Mouse (Mus musculus): Measurements from ENCODE around the gene Scp2.

Gene Scp2

DNA sequence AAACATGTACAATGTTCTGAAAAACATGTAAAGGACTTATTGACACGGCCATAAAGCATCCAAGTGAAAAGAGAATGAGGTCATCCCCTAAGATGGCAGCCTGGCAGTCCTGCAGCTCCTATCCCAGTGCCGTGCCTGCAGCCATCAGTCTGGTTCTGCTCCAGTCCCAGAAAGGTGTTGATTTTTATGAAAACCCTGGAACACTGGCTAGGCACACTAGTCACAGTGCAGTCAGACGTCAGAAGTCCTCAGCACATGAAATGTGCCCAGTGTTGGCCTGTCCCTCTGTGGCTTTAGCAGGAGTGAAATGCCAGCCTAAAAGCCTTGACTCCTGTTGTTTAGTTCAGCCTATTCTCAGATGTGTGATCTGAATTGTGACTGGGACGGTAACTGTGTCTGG lies 84.0 kb downstream of the Scp2 start:
- no peak for ATAC-seq (ENCODE audit: low TSS enrichment)

DNA sequence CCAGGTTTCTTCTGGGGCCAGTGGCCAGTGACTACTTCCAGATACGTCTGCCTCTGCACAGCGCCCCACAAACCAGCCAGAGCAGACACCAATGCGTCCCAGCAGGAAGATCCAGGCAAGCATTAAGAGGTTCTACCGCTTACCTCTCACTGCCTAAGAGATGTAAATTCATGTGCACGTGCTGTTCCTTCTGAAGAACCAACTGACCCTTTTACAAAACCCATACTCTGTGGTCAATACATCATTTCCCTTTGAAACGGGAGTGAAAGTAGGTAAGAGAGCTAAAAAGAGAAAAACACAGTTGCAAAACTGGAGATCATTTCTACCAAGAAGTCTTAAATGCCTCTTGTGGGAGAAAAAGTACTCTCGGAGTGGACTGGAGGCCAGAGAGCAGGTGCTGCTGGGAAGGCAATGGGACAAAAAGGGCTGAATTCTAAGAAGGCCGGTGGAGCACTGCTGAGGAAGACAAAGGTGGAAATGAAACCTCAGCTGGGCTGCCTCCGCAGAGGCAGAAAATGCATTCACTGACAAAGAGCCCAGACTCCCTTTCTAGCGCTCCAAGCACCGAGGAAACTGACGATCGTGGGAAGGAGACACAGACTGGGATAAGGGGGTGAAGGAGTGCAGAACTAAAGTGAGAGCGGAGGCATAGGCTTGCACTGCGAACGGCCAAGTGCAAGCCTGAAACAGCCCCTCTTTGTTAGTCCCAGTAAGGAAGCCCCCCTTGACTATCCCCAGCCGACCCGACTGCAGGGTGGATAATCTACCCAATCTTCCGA lies 85.0 kb downstream of the Scp2 start:
- ATAC-seq (ENCODE audit: low TSS enrichment) = peak; percentile 75

DNA sequence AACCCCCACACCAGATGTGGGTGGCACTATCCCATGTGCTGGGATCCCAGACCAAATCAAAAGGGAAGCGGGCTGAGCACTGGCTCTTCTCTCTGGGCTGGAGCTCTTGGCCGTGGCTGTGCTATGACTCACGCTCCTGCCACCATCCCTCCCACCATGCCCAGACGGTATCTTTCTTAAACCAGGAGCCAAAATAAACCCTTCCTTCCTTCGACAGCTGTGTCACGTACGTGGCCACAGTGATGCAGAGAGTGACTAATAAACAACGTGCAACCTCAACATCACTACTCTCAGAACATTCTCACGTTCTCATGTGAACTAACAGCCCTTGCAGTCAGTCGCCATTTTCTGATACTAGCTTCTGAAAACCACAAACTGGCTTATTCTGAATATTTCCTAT lies 86.6 kb downstream of the Scp2 start:
- peak; percentile 84 for ATAC-seq (ENCODE audit: low TSS enrichment)

DNA sequence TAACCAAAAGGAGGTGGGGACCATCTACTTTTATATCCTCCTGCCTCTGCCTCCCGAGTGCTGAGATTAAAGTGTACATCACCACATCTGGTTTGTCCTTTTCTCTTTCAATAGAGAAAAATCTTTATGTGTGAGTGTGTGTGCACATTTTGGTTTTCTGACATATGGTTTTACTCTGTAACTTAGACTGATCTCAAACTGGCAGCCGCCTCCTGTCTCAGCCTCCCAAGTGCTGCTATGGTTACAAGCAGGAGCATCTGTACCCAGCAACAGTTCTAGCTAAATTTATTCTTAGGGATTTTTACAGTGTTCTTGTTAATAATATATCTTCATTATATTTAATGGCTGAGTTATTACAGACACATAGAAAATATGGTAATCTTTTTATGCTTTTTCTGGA lies 87.6 kb downstream of the Scp2 start:
- peak; percentile 35; the same call in 1 of the 2 replicates for ATAC-seq (ENCODE audit: low TSS enrichment)

DNA sequence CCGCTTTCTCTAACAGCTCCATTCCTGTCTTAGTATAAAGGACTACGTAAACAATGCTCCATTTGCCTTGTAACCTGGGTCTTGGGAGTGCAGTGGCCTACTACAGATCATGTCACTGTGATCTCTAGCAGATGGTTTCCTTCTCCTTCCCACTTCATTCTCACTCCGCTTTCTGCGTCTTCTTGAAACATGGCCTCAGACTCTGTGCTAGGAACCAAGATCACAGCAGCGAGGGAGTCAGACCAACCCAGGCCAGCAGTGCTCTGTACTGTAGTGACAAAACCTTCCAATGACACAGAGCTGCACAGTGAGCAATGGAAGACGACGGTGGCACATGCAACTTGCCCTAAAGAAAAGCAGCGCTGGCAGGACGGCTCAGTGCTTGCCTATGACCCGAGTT lies 88.9 kb downstream of the Scp2 start:
- ATAC-seq (ENCODE audit: low TSS enrichment) = no peak

DNA sequence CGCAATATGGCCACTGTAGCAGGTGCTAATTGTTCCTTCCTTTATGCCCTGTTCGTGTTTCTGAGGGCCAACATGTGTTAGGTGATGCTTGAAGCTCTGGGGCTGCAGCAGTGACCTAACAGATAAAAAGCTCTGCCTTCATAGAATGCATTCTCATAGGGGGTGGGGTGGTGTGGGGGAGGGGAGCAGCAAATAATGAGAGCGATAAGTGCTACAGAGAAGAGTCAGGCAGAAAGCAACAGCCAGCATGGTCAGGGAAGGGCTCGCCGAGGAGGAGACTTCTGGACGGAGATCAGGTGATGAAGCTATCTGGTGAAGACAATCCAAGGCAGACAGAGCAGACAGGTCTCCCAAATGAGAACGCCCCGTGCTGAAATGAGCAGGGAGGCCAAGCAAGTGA lies 92.1 kb downstream of the Scp2 start:
- ATAC-seq (ENCODE audit: low TSS enrichment) = no peak

DNA sequence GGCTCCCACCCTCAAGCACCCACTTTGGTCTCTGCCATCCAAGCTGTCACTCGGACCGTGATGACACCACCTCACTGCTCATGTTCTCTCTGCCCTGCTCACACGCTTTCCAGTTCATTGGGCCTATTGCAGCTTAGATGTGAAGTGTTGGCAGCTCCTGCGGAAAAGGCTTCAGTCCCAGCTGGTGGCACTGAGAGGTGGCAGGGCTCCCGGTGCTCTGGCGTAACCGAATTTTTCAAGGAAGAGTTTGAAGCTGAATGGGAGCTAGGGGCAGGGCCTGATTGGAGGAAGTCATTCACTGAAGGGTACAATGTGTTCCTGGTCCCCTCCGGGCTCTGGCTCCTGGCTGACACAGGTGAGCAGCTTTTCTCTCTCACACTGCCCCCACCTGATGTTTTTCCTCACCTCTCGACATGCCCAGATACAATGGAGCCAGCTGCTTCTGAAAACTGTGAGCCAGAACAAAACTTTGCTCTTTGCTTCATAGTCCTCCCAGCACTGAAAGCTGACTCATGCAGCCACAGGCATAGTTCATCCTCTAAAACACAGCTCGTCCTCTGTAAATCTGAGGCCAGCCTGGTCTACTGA lies 93.0 kb downstream of the Scp2 start:
- peak; percentile 81 for ATAC-seq (ENCODE audit: low TSS enrichment)

DNA sequence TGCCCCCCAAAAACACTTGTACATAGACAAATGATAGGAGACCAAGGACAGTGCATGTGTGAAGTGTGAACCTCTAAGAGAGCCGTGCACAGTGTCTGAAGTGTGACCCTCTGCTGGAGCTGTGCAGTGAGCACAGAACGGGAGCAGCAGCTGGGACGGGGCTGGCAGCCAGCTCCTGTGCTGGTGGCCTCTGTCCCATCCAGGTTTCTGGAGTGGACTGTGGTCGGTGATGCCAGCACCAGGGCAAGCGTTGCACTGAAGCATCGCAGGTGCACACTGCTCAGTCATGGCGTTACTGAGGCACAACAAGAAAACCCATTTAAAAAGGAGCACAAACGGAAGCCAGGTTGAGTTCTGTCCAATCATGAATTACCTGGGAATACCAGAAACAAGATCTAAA lies 98.7 kb downstream of the Scp2 start:
- ATAC-seq (ENCODE audit: low TSS enrichment) = no peak

DNA sequence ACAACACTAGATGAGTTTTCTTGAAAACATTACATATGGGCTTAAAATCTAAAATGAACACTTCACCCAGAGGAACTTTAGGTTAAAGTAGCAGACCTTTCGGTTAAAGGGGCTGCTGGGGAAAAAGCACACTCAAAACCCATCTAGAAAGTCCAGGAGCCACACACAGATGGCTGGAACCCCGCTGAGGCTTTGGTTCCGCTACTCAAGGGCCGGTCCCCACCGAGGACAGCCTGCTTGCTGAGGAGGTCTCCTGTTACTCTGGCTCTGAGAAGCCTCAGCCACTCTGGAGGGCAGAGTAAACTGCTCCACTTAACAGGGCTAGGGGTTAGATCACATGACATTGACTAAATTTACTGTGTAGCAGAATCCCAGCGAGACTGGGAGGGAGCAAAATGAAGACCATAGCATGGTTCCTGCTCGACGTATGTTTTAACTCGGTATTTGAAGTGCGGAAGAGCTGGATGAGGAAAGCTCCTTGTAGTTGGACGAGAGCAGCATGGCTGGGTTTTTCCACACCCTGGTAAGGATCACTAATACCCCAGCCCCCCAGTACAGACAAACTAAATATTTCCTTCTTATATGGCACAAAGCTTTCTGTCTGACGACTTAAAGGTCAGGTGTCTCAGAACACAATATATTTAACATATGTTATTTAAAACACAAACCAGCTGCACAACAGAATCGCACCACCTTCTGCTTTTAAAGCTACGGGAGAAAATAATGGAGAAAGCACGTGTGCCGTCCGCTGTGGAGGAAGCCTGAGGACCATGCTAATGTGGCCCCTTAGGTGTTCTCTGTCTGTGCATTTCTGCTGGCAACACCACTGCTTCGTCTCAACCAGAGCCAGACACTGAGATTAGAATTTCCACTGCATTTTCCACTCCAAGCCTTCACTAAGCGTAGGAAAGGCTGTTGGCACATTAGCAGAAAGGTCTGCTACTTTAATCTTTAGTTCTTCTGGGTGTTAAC lies 99.4 kb downstream of the Scp2 start:
- ATAC-seq (ENCODE audit: low TSS enrichment) = no peak

DNA sequence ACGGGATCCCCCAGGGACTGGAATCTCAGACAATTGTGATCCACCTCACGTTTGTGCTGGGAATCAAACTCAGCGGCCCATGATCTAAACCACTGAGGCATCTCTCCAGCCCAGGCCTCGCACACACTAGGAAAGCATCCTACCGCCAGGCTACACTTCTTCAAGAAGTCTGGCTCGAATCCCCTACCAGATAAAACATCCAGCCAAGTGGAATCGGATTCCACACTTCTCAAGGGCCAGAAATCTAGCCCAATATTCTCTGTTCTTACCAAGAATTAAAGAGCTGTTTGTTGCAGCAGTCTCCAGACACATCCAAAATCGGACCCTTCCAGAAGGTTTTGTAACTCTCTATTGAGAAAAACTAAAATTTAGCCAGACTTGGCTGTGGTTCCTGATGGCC lies 107.8 kb downstream of the Scp2 start:
- no peak for ATAC-seq (ENCODE audit: low TSS enrichment)

DNA sequence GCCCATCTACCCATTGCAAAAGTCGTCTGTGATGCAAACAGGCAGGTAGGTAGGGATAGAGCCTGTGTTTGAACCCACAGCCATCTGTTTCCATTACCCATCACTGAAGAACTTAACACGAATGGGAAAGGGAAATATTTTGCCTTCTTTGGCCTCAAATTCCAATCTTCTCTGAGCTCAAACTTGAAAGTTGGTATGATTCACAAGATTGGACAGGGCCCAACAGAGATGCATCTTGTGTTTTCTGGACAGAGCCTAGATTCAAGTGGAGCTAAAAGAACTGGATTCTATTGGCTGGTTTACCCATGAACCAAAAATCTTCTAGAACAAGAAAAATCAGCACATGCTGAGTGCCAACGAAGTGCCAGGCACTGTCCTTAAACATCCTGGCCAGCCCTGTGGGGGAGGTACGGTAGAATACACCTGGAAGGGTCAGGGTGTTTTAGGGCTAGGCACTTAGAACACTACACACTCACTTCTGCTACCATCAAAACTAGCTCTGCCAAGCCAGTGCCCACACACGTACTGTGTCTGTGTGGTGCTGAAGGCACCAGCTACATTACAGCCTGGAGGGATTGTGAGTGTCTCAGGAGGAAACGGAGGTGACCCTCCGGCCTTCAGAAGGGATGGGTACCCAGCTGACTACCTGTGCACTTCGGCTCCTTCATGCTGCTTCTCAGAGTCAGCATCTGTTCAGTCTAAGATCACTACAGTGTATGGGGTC lies 111.6 kb downstream of the Scp2 start:
- ATAC-seq (ENCODE audit: low TSS enrichment) = peak; percentile 68

DNA sequence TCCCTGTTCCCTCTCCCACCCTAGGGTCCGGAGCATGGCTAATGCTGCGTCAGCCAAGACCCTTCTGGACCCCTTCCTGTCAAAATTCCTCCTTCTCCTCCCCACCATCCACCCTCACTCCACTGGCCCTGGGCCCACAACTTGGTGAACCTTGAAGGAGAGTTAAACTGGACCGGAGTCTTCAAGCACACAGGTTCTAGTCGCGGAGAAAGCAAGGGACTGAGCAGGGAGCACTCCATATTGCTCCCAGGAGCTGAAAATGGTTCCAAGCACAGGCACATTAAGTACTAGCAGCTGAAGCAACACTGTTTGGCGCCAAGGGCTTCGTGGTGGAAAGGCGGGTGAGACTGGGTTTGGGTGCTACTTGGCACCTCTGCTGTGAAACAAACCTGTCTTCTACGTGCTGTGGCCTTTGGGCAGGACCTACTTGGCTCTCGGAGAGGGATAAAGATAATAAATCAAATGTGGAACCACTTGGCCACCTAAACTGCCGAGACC lies 112.4 kb downstream of the Scp2 start:
- no peak for ATAC-seq (ENCODE audit: low TSS enrichment)

DNA sequence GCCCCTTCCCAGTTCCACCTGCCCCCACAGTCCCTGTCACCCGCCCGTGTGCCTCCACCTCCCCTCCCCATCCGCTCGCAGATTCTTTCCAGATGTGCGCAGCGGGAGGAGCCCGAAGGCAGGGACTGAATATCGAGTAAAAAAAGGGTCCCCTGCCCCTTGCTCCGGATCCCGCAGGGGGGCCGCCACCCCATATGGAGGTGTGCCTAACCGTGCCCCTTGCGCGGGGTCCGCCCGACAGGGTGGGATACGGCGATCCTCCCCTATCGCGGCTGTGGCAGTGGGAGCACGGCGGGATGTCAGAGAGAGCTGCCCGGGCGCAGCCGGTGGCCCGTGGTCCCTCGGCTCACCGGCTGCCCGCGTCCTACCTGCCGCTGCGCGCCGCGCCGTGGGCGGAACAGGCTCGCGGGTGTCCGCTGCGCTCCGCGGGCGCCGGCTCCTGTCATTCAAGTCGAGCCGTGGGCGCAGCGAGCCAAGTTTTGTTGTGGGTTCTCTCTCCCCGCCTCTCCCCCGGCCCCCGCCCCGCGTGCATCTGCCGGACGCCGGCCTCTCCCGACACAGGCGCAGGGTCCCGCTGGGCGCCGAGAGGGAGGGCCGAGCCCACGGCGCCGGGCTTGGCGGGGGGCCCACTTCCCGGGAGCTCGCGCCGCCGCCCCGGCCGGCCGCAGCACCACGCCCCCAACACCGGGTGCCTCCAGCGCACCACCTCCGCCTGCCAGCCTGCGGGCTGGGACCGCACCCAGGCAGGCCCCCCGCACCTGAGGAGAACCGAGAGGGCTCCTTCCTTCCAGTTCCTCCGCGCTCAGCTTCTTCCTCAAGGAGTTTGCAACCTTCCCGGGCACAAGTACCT lies 113.1 kb downstream of the Scp2 start:
- peak; percentile 48 for ATAC-seq (ENCODE audit: low TSS enrichment)

DNA sequence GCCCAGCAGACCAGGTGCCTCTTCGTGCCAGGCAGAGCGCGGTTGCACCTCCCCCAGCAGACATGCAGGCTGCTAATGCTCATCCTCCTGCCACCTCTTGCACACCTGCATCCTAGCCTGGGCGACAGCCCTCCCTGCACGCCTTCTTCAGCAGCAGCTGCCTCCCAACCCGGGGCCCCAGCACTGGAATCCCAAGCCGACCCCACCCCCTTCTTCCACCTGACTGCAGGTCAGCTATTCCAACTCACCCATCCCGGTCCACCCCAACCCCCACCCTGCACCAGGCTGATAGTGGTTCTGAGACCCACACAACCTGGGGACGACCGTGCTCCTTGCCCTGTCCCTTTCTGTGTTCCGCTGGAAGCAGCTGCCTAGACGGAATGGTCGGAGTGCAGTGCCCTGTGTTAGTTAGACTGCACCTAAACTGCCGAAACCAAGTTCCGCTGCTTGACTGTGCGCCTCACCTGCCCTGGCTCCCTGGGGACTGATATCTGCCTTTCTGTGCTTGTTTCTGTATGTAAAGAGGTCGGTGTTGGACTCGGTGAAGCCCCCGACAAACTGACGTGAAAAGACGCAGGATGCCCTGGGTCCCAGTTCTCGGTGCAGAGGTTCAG lies 113.8 kb downstream of the Scp2 start:
- ATAC-seq (ENCODE audit: low TSS enrichment) = no peak

DNA sequence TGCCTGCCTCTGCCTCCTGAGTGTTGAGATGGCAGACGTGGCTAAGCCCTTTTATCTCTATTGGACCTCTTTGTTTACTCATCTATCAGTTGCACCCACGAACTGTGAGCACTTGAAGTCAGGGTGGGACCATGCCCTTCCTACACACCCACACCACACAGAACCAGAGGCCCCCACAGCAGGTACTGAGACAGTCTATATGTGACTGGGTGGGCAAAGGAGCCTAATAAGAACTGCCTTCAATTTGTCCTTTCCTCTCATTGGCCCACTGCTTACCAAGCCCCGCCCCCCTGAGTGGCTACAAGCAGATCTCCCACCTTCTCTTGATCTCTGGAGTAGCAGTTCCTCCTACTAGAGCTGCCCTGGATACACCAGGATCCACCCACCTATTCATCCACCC lies 118.6 kb downstream of the Scp2 start:
- no peak for ATAC-seq (ENCODE audit: low TSS enrichment)

DNA sequence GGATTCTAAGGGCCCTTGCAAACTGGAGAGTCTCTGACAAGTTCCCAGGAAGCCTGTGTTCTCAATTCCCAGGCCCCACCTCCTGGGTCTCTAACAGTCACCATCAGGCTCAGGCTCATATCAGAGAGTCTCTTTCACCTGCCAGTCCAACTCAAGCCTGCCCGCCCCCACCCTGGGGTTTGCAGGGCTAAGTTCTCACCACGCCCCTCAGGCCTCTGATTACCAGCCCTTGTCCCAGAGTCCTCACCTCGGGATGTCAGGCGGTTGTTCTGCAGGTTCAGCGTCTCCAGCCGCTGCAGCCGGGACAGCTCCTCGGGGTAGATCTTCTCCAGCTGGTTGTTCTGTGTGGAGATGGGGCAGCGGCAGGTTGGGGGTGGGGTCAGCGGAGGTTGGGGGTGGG lies 119.5 kb downstream of the Scp2 start:
- no peak for ATAC-seq (ENCODE audit: low TSS enrichment)

DNA sequence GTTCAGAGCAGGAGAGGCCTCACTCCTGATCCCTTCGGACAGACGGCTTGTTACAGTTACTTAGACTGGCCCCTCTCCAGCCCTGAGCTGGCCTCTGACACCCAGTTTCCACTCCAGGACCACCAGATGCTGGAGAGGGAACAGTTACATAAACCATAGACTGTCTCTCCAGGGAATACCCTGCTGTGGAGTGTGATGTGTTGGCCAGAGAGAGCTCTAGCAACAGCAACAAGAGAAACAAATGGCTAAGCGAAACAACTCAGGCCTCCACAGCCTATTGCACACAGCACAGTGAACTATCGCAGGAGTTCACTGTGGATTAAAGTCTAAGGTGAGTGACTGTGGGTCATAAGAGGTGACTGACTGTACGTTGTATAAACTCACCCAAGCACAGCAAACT lies 120.2 kb downstream of the Scp2 start:
- no peak for ATAC-seq (ENCODE audit: low TSS enrichment)

DNA sequence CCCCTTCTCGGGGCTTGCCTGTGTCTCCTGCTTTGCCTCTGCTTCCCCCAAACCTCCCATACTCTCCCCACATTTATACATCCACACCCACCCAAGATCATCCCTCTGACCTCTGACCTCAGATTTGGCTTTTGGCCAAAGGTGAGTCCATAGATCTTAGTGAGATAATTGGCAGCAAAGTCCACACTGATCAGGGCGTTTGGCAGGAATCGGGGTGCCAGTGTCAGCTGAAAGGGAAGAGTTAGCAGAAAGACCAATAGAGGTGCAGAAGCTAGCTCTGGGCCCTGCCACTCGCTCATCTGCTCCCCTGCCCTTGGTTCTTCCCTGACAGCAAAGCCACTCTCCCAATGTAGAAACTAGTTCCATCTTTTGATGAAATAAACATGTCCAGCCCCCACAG lies 121.6 kb downstream of the Scp2 start:
- no peak for ATAC-seq (ENCODE audit: low TSS enrichment)

DNA sequence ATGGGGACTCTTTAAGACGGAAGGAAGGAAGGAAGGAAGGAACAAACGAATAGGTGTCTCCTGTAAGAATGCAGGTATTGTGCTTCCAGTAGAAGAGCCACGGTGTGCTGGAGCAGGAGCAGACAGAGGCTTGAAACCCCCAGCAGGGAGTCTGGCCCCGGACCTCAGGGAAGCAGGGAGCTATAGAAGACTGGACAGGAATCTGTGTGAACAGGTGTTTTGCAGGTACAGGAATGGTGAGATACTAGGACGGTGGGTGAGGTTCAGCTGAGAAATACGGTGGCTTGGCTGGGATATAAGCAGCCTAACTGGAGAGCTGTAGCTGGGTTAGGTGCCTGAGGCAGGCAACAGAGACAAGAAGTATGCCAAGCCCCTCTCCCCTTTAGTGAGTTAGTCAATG lies 124.6 kb downstream of the Scp2 start:
- no peak for ATAC-seq (ENCODE audit: low TSS enrichment)

Measured in frontal cortex, adult (tissue).